8 mouse cellular contexts compared by ENCODE assay signal in genomic region chr7:99101767-99102593, GRCm38 (mm10). TPM values are rescaled to one million over a fixed set of nuclear protein-coding genes. Genes with fewer than 3 reads are reported as not detected.
A peak's percentile ranks its signal among the peaks of the same experiment; 100 is the strongest.
DNase-seq lines count a peak whose midpoint lies in the region; ATAC-seq and TF ChIP-seq lines count a peak whose summit lies in the region.

No protein-coding gene starts in this region.

- 40% methylated on average over 11 of the region's 11 CpGs for WGBS in heart, embryonic 11.5 days (ENCODE audit: insufficient replicate concordance)
- 57% methylated on average over 11 of the region's 11 CpGs for WGBS in heart, adult 2 months
- 29% methylated on average over 11 of the region's 11 CpGs for WGBS in embryonic facial prominence, embryonic 14.5 days

- H3K79me2 ChIP-seq in heart, adult 2 months (replicated peaks; ENCODE audit: control insufficient read depth, insufficient read depth, low read length): 0 out of 2 replicates have a peak, but pooled peaks cover 1% of the 10 kb centered on the region

- H3K36me3 ChIP-seq in heart, embryonic 11.5 days (ENCODE audit: control insufficient read depth, insufficient read depth, low read length): no peaks in the 10 kb centered on the region
- H3K36me3 ChIP-seq in heart, adult 2 months (ENCODE audit: control insufficient read depth, insufficient read depth, low read length): no peaks in the 10 kb centered on the region
- peaks cover 14% of the 10 kb centered on the region for H3K36me3 ChIP-seq in embryonic facial prominence, embryonic 14.5 days (ENCODE audit: control insufficient read depth, insufficient read depth, low read length)

- H3K27me3 ChIP-seq in heart, embryonic 11.5 days (ENCODE audit: control insufficient read depth, insufficient read depth, low read length): no peaks in the 10 kb centered on the region
- no peaks in the 10 kb centered on the region for H3K27me3 ChIP-seq in heart, adult 2 months (ENCODE audit: control insufficient read depth, insufficient read depth, low read length)
- no peaks in the 10 kb centered on the region for H3K27me3 ChIP-seq in embryonic facial prominence, embryonic 14.5 days (replicated peaks; ENCODE audit: control insufficient read depth, insufficient read depth, low read length)

- no peak for TF ChIP-seq EP300 in heart, adult 2 months (IDR thresholded peaks at IDR 0.05; ENCODE audit: insufficient read depth, low read depth, low read length)

- H3K9ac ChIP-seq in heart, embryonic 11.5 days (ENCODE audit: low read depth, low read length): 0 out of 2 replicates have a peak overlapping the region, but pooled peaks have one; percentile 34
- H3K9ac ChIP-seq in heart, adult 2 months (ENCODE audit: low read depth, low read length): no peak overlapping the region
- H3K9ac ChIP-seq in embryonic facial prominence, embryonic 14.5 days (ENCODE audit: low read depth, low read length): no peak overlapping the region

- H3K27ac ChIP-seq in heart, embryonic 11.5 days (ENCODE audit: low read depth, low read length): no peak overlapping the region
- no peak overlapping the region for H3K27ac ChIP-seq in heart, adult 2 months
- H3K27ac ChIP-seq in embryonic facial prominence, embryonic 14.5 days (replicated peaks; ENCODE audit: low read depth, low read length): peak overlapping the region; percentile 39; the same call in 1 of the 2 replicates

- DNase-seq in heart, adult 2 months: no peak
- peak; percentile 48 for DNase-seq in embryonic facial prominence, embryonic 14.5 days (ENCODE audit: low spot score)
- DNase-seq in kidney, postnatal 36 days: peak; percentile 66 to 74
- DNase-seq in retina, embryonic 14.5 days (ENCODE audit: low spot score): peak; percentile 18
- no peak for DNase-seq in gastrocnemius, postnatal 10 days
- no peak for DNase-seq in ovary, postnatal 14 days (ENCODE audit: low spot score)
- no peak for DNase-seq in ovary, postnatal 36 days (ENCODE audit: low spot score)

- no peak for TF ChIP-seq CTCF in heart, adult 2 months (IDR thresholded peaks at IDR 0.05)

- H3K4me2 ChIP-seq in heart, embryonic 11.5 days: no peak overlapping the region
- no peak overlapping the region for H3K4me2 ChIP-seq in embryonic facial prominence, embryonic 14.5 days (ENCODE audit: low read depth, low read length)

- peaks cover 21% of the 10 kb centered on the region for H3K4me1 ChIP-seq in heart, embryonic 11.5 days (ENCODE audit: control insufficient read depth, insufficient read depth, low read length)
- peaks cover 6% of the 10 kb centered on the region; the same call in 1 of the 2 replicates for H3K4me1 ChIP-seq in heart, adult 2 months (ENCODE audit: control insufficient read depth, insufficient read depth, low read length)
- H3K4me1 ChIP-seq in embryonic facial prominence, embryonic 14.5 days (ENCODE audit: control insufficient read depth, insufficient read depth, low read length): peaks cover 11% of the 10 kb centered on the region; the same call in 1 of the 2 replicates

- intact Hi-C loops in heart, adult 2 months (cut with DNase I): no loop called here

- TF ChIP-seq POLR2A in heart, adult 2 months (IDR thresholded peaks at IDR 0.05; ENCODE audit: insufficient read depth, low read depth, low read length): no peak

- ATAC-seq in heart, embryonic 11.5 days (replicated peaks; ENCODE audit: insufficient number of reproducible peaks, low FRiP score, low TSS enrichment): no peak
- peak; percentile 74; the same call in 1 of the 2 replicates for ATAC-seq in embryonic facial prominence, embryonic 14.5 days (ENCODE audit: low read depth)

- H3K9me3 ChIP-seq in heart, embryonic 11.5 days (replicated peaks; ENCODE audit: control insufficient read depth, low read length): no peaks in the 10 kb centered on the region
- H3K9me3 ChIP-seq in embryonic facial prominence, embryonic 14.5 days (ENCODE audit: control insufficient read depth, low read length): no peaks in the 10 kb centered on the region

- no peak overlapping the region for H3K4me3 ChIP-seq in heart, embryonic 11.5 days (ENCODE audit: low read depth, low read length)
- H3K4me3 ChIP-seq in heart, adult 2 months: no peak overlapping the region
- H3K4me3 ChIP-seq in embryonic facial prominence, embryonic 14.5 days (ENCODE audit: low read depth, low read length): no peak overlapping the region

RNA-seq across cellular contexts. Expression of gene Uvrag, which starts 39.0 kb away (rescaled TPM):
- polyA plus RNA-seq in heart, embryonic 11.5 days (2014; fragmentation: Nextera tagmentation; extraction: Ambion mirVana): 14.5 and 16.7 TPM in 2 replicates
- total RNA-seq in heart, adult 2 months (2021): 10 to 100 TPM; 21.0 to 22.1 TPM
- 5.9 and 9.1 TPM in 2 replicates for polyA plus RNA-seq in heart, adult 2 months (2012; rRNA removed)
- polyA plus RNA-seq in embryonic facial prominence, embryonic 14.5 days (2014; fragmentation: Nextera tagmentation; extraction: Ambion mirVana): 16.5 and 18.2 TPM in 2 replicates
- total RNA-seq in gastrocnemius, postnatal 10 days (2021): 10 to 100 TPM; 18.4 to 25.0 TPM

Comparison
In these comparisons a context has a peak if more than half of its experiments do, and no peak if none do; other contexts are left out.
1. DNase-seq: peak in embryonic facial prominence, embryonic 14.5 days (single experiment), kidney, postnatal 36 days (2 of 2) and retina, embryonic 14.5 days (single experiment); none in heart, adult 2 months (0 of 2), gastrocnemius, postnatal 10 days (single experiment), ovary, postnatal 14 days (single experiment) and ovary, postnatal 36 days (single experiment).